Mouse (Mus musculus): ENCODE results near the gene Itpkc.

GRCm38 (mm10) chr7:27224877-27225575 is 3.4 kb downstream of the Itpkc start:
- TF ChIP-seq CTCF (conservative IDR thresholded peaks at IDR 0.05; ENCODE audit: low read length) (no peak), NANOG (IDR thresholded peaks at IDR 0.05; ENCODE audit: borderline replicate concordance, low read length) (no peak), POU5F1 (IDR thresholded peaks at IDR 0.05; ENCODE audit: borderline replicate concordance, low read length) (no peak)

Measured in E14TG2a.4 (cell line).